Mouse (Mus musculus): ENCODE measurements around the gene Grhpr. TPM values are rescaled to one million over a fixed set of nuclear protein-coding genes. Genes with fewer than 3 reads are reported as not detected.
"Not testable (repeated sequence)": the region's sequence is repeated elsewhere in the genome, so short reads cannot be mapped to it uniquely, and the experiment has no call there.

Gene Grhpr
- total RNA-seq (2021) (100 to 1,000 TPM; 139 to 220 TPM), polyA plus RNA-seq (2012; rRNA removed) (280 and 300 TPM in 2 replicates)
- long read RNA-seq, transcript Grhpr-201 (9 exons, 1,280 nt): major isoform, 168 of 204 reads
- long read RNA-seq, partial matches to known transcripts: 11 of 204 reads
- long read RNA-seq, other reads (novel, unspliced or antisense): 25 of 204 reads

- peak; percentile 95 for DNase-seq
Observed at GRCm38 (mm10) chr4:44981280-44981973, at the start of gene Grhpr. TSS of gene Grhpr (plus strand) at chr4:44981395.

GRCm38 (mm10) chr4:44931732-44932131, 49.5 kb upstream of the Grhpr start:
- no peak for DNase-seq

- DNase-seq: no peak
Observed at GRCm38 (mm10) chr4:44938359-44939340, 42.5 kb upstream of the Grhpr start.

- no peak for DNase-seq
Observed at GRCm38 (mm10) chr4:44939576-44940249, 41.5 kb upstream of the Grhpr start.

GRCm38 (mm10) chr4:44940286-44940685, 40.9 kb upstream of the Grhpr start:
- DNase-seq: no peak

- no peak for DNase-seq
Observed at GRCm38 (mm10) chr4:44942237-44942636, 39.0 kb upstream of the Grhpr start.

GRCm38 (mm10) chr4:44943480-44943879, 37.7 kb upstream of the Grhpr start:
- DNase-seq: no peak

GRCm38 (mm10) chr4:44944426-44945075, 36.6 kb upstream of the Grhpr start:
- DNase-seq: no peak

- not testable (repeated sequence) for DNase-seq
Observed at GRCm38 (mm10) chr4:44946126-44946525, 35.1 kb upstream of the Grhpr start.

- no peak for DNase-seq
Observed at GRCm38 (mm10) chr4:44947464-44947863, 33.7 kb upstream of the Grhpr start.

- DNase-seq: no peak
Observed at GRCm38 (mm10) chr4:44948314-44948713, 32.9 kb upstream of the Grhpr start.

GRCm38 (mm10) chr4:44953041-44953440, 28.2 kb upstream of the Grhpr start:
- no peak for DNase-seq

GRCm38 (mm10) chr4:44958776-44959175, 22.4 kb upstream of the Grhpr start:
- DNase-seq: no peak

GRCm38 (mm10) chr4:44959220-44959619, 22.0 kb upstream of the Grhpr start:
- DNase-seq: no peak

GRCm38 (mm10) chr4:44963156-44963555, 18.0 kb upstream of the Grhpr start:
- no peak for DNase-seq

- DNase-seq: no peak
Observed at GRCm38 (mm10) chr4:44965175-44965574, 16.0 kb upstream of the Grhpr start.

- no peak for DNase-seq
Observed at GRCm38 (mm10) chr4:44965736-44966135, 15.5 kb upstream of the Grhpr start.

- DNase-seq: no peak
Observed at GRCm38 (mm10) chr4:44967402-44967801, 13.8 kb upstream of the Grhpr start.

GRCm38 (mm10) chr4:44970056-44970455, 11.1 kb upstream of the Grhpr start:
- no peak for DNase-seq

- peak; percentile 56 for DNase-seq
Observed at GRCm38 (mm10) chr4:44970612-44971110, 10.5 kb upstream of the Grhpr start.

GRCm38 (mm10) chr4:44973450-44973849, 7.7 kb upstream of the Grhpr start:
- peak; percentile 92 for DNase-seq

All from adrenal gland, adult 2 months (tissue).